Mouse (Mus musculus) lung, postnatal 36 days (tissue): ENCODE results near the gene Sema4d.
"Not testable (repeated sequence)": the region's sequence is repeated elsewhere in the genome, so short reads cannot be mapped to it uniquely, and the experiment has no call there.

Experiments
- DNase-seq: peaks from one replicate; pipeline ENCODE4 v3.0.0; 2022; ENCODE audit warnings: mixed read lengths

Sema4d gene

DNA sequence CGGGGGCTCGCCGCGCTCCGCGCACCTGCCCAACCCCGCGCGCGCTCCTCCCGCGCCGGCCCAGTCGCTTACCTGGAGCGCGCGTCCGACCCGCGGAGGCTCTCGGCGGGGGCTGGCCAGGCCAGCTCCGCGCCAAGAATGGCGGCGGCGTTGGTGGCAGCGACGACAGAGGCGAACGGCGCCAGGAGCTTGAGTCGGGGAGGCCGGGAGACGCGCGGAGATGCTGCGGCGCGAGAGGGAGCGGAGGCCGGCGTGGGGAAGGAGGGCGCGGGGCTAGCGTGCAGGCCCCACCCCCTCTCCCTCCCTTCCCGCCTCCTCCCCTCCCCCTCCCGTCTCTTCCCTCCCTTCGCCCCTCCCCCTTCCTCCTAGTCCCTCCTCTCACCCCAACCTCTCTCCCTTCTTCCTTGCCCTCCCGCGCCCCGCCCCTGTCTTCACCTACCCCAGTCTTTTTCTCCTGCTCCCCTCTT is at the start of gene Sema4d:
Gene Sema4d (minus strand): TSS at position 323 of the 467 bp plus-strand sequence.
- DNase-seq: peak; percentile 70

DNA sequence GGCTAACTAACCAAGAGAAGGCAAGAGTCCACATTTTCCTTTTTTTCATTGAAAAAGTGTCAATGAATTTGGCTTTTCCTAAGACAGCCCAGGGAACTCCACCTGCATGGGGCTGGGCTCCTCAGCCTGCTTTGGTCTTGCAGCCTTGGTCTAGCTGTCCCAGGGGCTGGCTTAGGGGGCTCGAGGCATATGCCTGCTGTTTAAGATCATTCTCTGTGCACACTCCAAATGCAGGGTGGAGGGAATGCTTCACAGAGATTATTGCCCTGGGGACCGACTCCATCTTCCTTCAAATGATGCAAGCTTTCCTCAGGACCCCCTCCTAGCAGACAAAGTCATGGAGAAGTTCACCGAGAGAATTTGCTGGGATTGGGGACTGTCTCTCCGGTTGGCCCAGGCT is 49.8 kb upstream of the Sema4d start:
- no peak for DNase-seq

DNA sequence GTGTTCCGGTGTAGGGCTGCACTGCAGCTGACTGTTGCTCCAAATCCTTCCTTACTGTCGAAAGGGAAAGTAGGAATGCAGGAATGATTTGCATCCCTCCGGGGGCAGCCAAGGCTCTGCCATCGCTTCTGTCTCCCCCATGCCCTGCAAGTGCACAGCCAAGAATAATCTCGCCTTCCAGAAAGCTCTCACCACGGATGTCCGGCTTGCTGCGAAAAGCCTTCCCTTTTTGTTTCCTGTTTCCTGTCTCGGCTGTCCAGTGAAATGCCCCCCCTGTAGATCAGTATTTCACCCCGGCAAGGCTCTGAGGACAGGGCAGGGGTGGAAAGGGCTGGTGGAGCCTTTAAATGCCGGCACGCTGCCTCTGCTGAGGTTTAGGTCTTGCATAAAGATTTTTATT is 49.2 kb upstream of the Sema4d start:
- no peak for DNase-seq

DNA sequence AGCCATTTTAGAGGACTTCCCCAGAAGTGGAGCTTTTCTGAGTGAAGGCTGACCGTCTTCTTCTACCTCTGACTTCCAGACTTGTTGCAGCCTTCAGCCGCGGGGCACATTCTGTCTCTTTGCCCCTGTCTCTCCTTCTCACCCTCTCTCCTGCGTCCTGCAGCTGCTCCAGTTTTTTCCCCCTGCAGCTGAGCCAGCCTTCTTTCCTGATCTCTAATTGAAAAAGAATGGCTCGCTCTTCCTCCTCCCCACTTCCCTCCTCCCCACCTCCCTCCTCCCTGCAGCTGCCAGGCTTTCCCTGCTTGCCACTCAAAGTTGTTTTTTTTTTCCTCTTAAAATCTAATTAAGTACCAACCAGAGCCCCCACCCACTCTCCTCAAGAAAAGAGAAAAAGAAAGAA is 48.6 kb upstream of the Sema4d start:
- no peak for DNase-seq

DNA sequence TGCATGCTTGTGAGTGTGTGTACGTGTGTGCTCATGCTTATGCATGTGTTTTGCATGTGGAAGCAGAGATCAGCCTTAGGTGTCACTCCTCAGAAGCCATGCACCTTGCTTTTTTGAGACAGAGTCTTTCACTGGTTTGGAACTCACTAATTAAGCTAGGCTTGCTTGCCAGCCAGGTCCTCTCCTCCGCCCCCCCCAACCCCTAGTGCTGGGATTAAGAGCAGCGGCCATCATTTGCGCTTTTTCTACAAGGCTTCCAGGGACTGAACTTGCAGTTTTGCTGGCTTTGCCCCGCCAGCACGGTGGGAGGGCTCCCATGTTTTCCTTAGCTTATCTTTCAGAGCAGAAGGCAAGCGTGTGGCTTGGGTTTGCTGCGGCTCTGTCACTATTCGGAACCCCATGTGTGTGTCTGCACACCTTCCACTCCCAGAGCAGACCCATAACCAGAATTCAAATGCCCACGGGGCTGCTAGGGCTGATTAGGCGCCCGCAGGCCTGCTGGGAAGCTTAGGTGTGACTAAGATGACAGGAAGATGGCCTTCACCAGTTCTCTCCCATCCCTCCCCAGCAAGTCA is 48.1 kb upstream of the Sema4d start:
- no peak for DNase-seq

DNA sequence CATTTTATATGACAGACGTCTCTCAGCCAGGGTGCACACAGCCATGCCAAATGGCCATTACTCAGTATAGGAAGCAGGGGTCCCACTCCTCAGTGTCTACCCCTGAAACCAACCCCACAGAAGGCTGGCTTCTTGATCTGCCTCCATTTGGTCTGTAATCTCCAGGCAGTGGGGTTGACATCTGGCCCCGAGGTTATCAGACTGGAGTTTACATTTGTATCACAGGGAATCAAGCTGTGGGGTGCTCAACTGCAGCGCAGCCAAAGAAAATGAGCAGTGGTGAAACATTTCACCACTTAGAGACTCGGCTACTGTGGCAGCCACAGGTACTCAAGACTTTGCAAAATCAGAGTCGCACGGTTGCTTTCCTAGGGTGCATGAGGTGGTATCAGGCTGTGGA is 47.2 kb upstream of the Sema4d start:
- no peak for DNase-seq

DNA sequence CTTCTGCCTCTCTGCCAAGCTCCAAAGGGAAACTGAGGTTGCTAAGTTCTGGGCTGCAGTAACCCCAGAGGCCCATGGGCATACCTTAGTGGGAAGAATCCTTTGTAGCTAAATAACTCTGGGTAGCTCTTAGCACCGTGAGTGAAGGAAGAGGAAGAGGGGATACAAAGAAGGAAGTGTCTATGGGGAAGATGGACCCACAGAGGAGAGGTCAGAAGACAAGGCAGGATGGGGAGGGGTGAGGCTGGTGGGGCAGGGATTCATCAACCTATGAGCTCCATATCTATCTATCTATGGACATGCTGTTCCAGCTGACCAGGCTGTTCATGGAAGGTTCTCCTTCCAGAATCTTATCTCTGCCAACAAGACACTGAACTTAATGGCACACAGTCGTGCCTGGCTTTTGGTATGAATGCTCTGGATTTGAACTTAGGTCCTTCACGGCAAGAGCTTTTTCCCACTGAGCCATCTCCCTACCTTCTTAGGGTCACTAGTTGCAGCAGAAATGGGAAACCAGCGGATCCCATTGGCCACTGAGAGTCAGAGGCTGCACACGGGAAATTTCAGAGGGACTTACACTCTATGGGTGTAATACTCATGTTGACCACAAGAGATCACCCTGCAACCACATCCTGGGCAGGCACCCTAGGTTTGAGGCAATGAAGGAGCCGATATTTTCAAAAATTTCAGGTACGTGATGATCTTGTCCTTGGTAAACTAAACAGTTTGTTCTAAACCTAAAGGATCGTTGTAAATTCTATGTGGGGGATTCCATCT is 45.9 kb upstream of the Sema4d start:
- DNase-seq: peak; percentile 72

DNA sequence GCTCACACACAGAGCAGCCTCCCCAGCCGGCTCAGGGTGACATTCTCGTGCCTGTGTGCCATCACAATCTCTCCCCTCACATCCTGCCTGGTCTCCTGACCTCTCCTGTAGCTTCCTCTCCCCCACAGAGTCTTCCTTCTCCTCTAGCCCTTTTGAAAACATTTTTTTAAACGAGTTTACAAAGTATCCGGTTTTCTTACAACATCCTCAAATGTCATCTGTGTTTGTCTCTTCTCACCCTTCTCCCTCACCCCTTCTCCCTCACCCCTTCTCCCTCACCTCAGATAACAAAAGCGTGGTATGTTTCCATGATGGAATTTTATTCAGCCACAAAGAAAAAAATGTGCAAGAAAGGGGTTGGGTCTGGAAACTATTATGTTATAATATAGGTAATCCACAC is 43.9 kb upstream of the Sema4d start:
- DNase-seq: no peak

DNA sequence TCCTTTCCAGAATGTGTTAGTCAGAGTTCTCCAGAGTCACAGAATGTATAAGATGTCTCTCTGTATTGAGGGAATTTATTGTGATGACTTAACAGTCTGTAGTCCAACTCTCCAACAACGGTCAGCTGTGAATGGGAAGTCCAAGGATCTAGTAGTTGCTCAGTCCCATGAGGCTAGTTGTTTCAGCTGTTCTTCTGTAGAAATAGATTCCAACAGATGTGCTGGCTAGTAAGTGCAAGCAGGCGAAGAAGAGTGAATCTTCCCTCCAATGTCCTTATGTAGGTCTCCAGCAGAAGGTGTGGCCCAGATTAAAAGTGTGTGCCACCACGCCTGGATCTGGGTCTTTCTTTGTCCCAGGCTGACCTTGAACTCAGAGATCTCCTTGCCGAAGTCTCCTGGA is 41.7 kb upstream of the Sema4d start:
- DNase-seq: not testable (repeated sequence)

DNA sequence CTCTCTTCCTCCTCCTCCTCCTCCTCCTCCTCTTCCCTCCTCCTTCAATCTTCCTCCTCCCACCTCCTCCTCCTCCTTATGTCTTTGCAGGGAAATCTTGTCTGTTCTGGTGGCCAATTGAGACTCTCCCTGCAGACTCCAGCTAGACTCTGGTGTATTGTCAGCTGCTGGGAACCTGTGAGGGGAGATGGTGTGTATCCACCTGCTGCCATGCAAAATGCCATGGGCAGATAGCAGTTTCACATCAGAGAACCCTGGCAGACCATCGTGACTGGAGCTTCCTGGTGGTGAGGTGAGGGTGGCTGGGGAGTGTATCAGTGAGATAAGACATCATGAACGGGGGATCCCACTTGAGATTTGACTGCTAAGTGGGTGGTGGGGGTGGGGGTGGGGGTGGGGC is 41.0 kb upstream of the Sema4d start:
- no peak for DNase-seq

DNA sequence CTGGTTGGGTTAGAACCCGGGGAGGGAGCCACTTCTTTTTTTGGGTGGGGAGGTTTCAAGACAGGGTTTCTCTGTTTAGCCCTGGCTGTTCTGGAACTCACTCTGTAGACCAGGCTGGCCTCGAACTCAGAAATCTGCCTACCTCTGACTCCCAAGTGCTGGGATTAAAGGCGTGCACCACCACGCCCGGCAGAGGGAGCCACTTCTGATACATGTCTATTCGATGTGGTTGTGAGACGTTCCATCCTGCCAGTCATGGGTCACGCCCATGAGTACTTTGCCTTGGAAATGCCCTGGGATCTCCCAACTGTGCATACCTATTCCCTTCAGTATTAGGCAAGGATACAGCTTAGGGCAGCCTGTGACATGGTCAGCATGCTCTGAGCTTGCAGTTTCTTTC is 40.5 kb upstream of the Sema4d start:
- DNase-seq: peak; percentile 30

DNA sequence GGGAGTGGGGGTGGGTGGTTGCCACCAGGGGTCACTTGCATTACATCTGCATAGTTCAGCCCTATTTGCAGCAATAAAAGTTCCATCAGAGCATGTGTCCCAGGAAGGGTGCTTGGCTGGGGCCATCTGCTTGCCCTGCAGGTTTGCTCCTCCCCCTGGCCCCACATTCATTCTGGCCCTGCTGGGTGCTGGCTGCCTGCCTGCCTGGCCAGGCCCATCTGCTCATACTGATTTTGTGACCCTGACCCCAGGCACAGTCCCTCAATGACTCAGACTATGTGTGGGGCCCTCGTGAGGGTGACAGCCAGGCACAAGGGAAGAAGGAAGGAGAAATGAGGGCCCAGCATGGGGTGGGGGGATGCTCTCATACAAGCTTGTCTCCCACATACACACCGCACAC is 40.1 kb upstream of the Sema4d start:
- DNase-seq: no peak

DNA sequence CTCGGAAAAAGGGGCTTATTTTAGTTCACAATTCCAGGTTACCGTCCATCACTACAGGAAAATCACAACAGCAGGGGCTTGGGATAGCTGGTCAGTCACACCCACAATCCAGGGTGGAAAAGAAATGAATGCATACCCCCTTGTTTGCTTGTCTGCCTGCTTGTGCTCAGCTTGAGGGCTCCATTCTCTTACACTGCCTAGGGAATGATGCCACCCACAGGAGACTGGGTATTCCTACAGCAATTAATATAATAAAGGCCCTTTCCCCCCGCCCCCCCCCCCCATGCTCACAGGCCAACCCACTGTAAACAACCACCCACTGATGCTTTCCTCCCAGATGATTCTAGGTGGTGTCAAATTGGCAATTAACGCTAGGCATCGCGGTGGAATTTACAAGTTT is 38.9 kb upstream of the Sema4d start:
- DNase-seq: no peak

DNA sequence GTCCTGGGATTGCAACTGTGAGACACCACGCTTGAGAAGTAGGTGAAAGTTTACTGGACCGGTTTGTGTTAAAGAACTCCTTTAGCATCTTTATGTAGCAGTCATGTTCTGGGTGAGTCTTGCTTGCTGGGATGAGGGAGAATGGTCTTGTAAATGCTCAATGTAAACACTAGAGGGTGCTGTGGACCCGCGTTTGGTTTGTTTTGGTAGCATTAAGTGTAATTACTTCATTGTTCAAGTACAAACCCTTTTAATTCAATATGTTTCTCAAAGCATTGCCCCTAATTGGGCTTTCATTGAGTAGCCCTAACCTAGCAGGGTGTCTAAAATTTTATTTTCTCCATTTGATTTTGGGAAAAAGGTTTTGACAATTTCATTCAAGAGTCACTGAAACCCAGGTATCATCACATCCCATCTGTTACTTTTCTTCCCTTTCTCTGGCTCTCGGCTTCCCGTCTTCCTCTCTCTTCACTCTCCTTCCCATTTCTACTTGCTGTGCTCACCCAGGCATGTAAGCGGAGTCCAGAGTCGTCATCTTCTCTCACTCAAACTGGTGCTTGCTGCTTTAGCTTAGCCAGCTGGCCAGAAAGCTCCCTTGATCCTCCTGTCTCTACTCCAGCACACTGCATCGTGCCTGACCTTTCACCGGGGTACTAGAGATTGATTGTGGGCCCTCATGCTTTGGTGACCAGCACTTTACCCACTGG is 37.4 kb upstream of the Sema4d start:
- peak; percentile 42 for DNase-seq

DNA sequence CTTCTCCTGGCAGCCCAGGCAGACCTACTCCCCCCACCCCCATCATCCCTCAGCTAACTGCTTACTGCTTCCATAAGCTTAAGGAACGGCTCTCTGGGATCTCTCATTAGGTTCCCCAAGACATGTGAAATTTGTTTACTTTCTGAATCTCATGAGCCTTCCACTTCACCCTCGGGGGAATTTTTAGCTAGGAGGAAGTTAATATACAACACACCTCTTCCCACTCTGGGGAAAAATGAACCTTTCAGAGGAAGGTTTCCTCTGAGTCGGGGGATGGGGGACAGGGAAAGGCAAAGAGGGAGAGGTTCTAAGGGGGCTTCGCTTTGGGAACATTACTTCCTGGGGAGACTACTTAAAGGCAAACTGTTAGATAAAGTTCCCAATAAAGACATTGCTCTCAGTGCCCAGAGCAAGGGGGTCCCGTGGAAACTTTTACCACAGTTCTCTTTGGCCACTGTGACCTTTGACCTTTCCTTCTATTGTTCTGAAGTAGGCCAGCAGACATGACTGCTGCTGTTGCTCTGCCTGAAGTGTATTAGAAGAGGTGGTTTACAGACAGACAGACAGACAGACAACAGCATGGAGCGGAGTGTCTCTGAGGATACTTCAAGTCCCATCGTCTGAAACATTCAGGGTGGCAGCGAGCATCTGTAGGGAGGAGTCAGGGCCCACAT is 30.4 kb upstream of the Sema4d start:
- DNase-seq: no peak

DNA sequence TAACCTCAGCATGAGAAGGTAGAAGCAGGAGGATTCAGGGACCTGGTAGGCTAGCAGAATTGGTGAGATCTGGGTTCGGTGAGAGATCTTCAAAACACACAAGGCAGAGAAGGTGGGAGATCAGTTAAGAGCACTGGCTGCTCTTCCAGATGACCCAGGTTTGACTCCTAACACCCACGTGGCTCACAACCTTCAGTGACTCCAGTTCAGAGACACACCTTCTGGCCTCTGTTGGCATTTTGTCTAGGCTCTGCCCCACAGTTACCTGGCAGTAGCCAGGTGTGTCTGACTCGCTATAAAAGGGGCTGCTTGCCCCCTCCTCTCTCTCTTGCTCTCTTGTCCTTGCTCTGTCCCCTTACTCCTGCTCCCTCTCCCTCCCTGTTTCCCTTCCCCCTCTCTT is 28.4 kb upstream of the Sema4d start:
- no peak for DNase-seq

DNA sequence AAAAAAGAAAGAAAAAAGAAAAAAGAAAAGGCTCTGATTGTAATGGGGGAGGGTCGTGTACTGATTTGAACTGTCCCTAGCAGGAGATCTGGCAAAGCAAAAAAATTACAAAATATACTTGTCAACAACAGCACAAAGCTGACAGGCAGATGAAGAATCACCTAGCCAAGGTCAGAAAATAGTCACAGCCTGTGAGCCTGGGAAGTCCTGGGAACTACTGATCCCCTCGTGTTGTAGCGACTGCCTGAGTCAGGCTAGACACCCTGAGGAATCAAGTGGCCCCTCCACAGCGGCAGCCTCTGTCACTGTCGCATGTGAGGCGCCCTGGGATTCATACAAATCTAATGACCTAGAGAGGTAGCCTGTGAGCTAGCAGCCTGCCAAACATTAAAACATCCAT is 25.8 kb upstream of the Sema4d start:
- DNase-seq: no peak

DNA sequence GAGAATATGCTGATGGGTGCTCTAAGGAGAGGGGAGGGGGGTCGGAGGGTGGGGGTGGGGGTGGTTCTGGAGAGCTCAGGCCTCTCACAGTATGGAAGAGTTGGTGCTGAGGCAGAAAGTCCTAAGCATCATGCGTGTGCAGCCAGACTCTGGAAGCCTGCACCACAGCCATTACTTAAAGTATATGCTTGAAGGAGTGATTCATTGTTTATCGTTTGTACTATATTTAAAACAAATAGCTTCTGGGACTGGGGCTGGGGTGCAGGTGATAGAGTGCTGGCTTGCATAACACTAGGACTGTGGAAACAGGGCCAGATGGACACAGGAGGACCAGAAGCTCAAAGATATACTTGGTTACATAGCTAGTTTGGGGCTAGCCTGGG is 25.4 kb upstream of the Sema4d start:
- DNase-seq: no peak

DNA sequence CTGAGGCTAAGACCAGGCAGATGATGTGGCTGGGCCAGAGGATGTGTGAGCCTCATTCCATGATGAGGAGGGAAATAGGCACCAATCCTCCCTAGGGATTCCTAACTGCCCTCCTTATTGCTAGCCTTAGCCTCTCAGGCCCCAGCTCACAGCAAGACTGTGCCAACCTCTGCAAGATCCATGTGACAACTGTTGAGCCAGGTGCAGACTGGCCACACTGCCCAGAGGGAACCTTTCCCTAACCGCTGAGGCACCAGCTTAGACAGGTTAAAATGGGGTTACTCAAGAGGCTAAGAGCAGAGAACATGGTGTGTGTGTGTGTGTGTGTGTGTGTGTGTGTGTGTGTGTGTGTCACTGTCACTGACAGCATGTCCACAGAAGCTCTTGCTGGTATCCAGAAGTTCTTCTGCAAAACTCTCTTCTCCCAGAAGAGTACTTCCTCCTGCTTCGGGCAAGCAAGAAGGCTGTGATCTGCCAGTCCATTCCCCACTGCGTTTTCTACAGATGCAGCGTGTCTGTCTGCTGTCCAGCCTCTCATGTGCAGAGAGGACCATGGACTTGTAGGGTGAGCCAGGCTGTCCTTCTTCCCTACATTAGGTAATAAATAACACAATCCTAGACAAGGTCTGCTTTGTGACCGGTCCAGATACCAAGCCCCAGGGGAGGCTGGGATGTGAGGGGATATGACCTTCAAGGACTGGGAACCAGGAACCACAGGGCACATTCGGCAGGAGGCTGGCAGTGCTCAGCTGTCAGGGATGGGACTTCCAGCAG is 24.8 kb upstream of the Sema4d start:
- no peak for DNase-seq

DNA sequence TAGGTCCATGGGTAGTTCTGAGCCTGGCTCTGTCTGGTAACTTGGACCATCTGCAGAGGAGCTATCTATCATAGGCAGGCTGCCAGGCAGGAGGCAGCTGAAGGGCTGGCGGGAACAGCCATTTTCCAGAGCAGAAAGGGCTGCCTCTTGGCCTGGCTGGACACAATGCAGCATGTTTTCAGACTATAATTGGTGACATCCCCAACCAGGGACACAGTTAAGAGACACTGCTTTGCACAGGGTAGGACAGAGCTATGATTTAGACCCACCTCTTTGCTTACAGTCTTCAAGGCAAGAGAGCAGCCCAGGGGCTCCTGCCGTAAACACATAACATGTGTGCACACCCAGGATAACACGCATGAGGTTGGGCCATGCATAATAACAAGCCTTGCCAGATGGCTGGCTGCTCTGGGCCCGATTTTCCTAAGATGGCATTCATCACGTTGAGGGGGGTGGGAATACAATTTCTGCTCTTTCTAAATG is 23.1 kb upstream of the Sema4d start:
- DNase-seq: no peak

DNA sequence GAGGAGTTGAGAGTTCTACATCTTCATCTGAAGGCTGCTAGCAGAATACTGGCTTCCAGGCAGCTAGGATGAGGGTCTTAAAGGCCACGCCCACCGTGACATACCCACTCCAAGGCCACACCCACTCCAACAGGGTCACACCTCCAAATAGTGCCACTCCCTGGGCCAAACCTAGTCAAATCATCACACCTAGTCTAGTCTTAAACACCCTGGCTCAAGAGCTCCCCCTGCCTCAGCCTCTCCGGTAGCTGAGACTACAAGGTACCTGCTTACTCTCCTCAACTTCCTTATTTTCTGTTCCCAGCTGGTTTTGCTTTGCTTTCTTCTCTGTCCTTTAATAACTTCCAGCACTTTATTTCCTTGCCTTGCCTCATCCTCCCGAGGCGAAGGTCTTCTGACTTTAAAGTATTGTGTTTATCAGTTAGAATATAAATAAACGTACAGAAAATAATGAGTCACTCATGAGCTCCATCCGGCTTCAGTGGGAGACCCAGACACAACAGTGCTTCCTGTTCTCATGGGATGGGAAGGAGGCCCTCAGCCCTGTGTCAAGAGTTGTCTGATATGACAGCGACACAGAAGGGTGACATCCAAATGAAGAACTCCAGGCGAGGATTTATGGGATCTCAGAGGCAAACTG is 22.4 kb upstream of the Sema4d start:
- peak; percentile 74 for DNase-seq

DNA sequence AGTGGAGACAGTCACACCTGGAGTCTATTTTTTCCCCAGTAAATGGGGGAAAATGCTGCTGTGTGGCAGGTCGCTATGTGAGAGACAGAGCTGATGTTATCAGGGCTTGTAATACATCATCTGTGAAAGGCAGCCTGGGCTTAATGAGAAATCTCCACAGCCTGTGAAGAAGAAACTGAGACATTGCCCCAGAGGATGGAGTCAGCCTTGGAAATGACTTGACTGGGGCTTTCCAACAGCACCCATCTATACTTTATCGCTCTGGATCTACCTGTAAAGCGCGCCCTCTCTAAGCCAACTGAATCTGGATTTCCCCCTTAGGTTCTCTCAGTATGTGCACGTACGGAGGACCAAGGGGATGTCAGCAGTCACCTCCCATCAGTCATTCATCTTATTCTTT is 21.1 kb upstream of the Sema4d start:
- no peak for DNase-seq
